Mouse (Mus musculus) kidney, postnatal 36 days (tissue): ENCODE data around the gene Iqch.

Source experiments
- DNase-seq, 2 experiments: peaks; one replicate each; pipeline ENCODE4 v3.0.0; 2021 to 2022; ENCODE audit warnings: mixed read lengths in 2 of 2

Gene Iqch

DNA sequence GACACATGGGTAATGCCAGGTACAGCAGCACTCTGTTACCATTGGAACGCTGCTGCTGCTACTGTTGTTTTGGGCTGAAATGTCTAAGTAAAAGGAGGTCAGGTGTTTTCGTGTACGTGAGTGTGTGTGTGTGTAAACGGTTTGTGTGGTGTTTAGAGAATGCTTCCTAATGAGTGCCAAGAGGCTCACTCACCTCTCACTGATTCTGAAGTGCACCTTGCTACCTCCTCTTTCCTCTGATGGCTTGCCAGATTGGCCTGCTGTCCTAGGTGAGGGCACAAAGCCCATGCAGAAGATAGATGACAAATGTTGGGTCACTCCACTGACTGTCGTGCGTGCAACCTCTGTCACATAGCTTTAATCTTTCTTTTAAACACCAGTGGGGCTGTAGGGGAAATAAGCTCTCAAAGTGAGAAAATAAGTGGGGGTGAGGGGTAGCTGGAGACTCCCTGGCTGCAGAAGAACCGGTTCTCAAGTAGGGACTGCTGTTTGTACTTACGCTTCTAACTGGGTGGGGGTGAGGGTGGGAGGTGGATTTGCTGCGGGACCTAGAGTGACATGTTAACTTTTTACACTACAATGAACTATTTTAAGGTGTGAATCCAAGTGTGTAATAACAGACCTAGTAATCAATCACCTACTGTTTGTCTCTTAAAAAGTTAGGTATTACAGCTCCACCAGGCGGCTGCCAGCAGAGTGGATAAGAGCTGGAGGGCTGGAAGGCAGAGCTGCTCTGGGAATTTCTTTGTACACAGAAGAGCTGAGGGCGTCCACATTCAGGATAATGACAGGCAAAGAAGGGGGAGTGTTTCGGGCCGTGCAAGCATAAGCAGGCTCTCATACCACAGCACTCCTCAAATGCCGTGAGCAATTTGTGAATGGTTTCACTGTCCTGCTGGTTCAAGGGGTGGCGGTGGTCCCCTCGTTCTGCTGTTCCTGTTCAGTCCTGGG lies 10.5 kb upstream of the Iqch start:
- DNase-seq: peak; percentile 38 to 39

DNA sequence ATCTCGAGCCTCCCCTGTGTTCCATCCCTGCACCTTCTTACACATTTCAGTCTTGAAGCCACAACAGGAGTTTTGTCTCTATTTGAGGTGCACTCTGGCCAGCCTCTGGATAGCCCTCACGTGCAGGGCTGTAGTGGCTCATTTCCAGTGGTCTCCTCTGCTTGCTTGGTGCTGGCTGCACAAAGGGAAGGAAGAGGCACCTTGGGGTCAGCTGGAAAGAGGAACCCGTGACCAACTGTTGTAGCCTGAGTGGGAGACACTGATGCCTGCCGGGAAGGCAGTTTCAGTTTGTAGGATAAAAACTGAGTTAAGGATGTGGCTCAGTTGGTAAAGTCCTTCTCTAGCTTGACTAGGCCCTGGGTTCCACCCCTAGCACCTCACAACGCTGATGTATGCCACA lies 9.7 kb upstream of the Iqch start:
- DNase-seq: peak in 1 of 2 experiments; percentile 34

DNA sequence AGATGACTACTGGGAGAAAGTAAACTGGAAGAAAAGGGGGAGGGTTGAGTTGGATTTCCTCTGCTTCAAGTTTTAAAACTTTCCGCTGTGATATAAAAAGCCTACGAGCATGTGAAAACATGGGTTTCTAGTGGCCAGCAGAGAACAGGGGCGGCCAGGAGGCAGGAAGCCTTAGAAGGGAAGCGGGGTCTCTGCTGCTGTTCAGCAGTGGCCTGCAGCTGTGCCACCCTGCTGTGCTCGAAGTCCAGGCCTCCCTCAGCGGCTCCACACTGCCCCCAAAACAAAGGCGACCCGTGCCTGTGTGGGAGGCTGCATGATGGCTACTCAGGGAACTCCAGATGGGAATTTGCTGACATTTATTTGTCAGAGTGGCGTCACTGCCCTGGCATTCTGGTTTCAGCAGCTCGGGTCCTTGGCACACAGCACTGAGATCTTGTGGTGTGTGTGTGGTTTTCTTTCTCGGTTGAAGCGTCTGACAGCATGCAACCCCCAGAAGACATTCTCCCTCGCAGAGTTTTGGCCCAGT lies 8.6 kb upstream of the Iqch start:
- DNase-seq: peak; percentile 61 to 67

DNA sequence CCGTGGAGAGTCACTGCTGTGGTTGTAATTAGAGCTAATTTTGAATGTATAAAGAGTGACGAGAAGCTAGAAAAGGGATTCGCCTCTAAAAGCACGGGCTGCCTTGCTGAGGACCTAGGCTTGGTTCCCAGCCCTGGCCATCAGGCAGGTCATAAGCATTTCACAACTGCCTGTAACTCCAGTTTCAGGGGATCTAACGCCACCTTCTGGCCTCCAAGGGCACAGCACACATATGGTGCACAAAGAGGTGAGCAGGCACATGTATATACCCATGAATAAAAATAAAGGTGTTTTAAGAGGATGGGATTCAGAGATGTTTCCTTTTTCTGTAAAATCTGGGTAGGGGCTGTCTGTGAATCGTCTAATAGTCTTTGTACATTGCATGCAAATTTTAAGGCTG lies 7.9 kb upstream of the Iqch start:
- no peak for DNase-seq

DNA sequence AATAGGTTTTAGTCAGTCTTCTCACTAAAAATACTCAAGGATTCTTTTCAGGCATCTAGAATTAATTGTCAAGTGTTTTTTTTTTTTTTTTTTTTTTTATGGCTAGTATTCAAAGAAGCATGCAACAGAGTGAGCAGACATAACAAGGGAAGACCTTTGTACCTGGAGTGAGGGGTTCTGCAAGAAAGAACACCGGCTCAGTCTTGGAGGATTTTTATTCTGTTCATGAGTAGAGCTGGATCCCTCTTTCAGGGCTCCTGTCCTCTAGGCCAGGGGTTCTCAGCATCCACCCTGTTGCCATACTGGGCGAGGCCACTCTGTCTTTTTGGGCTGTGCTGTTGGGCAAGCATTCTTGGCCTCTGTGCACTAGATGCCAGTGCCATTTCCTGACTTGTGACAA lies 7.5 kb upstream of the Iqch start:
- DNase-seq: peak in 1 of 2 experiments; percentile 49

DNA sequence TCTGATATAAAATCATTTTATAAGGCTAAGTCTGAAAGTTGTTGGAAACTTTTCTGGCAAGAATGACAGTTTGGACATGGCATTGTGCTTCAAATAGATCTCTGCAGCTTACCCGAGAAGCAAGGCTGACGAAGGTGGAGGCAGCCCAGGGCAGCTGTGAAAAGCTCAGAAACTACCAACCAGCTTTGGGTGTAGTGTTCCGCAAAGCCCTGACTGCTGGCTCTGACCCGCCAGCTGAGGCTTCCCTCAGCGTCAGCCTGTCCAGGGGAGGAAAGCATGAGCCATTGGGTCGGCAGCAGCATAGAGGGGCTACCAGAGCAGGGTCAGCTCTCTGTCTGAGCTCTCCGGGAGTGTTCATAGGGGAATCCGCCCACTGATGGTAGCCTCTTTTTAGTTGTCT lies 7.0 kb upstream of the Iqch start:
- DNase-seq: peak in 1 of 2 experiments; percentile 20

DNA sequence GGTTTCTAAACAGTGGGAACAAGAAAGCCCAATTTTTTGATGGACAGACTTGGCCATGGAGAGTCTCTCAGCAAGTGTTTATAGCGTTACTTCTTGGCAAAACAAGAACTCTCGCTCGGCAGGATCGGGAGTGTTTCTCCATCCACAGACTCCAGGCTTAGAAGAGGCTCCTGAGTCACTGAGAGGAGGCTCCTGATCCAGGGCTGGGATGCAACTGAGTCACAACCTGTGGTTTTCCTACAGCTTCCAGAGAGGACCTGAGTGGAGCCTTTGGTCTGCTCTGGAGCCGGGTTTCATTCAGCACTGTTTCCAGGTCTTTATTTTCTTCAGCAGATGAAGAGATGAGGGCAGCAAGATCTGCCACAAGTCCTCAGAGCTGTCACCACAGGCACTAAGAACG lies 5.7 kb upstream of the Iqch start:
- DNase-seq: no peak

DNA sequence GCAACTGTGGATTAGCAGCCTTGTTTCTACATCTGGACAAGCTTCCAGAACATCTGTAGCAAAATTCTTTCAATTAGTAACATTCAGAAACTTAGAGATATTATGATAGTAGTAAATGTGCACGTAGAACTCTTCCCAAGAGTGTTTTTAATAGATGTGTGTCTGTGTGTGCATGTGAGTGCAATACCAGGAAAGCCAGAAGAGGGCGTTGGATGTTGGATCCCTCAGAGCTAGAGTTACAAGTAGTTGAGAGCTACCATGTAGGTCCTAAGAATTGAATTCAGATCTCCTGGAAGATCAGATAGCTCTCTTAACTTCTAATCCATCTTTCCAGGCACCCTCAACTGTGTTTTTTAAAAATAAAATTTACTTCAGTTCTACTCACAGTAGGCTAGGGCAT lies 4.3 kb upstream of the Iqch start:
- DNase-seq: peak in 1 of 2 experiments; percentile 32

DNA sequence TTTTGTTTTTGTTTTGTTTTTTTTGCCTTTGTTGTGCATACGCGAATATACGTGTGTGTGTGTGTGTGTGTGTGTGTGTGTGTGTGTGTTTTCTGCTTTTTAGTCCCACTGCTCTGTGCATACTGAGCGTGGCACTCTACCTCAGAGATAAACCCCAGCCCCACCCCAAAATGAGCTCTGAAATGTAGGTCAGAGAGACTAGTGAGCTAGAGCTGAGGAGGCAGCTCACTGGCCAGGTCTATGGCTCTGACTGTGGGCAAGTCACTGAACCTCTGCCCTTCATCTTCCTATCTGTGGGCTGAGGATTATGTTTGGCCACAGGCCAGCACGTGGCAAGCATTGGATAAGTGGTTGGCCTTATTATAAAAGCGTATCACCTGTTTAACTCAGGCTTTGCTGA lies 1.6 kb upstream of the Iqch start:
- DNase-seq: peak; percentile 41 to 62

DNA sequence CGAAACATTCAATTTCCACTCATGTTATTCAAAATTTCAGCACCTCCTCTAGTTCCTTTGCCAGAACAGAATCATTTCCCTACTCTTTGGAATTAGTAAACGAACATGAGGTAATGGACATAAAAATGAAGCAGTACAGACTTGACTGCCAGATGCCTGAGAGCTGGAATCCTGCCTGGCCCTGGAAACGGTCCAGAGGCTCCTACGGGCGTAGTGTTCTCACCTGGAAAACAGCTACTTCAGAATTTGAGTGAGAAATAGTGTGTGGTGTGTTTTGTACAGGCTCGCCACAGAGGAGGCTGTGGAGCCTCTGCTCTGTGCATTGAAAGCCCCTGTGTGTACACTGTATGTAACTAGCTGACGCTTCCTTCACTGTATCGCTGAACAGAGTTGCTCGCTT lies 5.6 kb downstream of the Iqch start:
- DNase-seq: peak; percentile 82 to 88

DNA sequence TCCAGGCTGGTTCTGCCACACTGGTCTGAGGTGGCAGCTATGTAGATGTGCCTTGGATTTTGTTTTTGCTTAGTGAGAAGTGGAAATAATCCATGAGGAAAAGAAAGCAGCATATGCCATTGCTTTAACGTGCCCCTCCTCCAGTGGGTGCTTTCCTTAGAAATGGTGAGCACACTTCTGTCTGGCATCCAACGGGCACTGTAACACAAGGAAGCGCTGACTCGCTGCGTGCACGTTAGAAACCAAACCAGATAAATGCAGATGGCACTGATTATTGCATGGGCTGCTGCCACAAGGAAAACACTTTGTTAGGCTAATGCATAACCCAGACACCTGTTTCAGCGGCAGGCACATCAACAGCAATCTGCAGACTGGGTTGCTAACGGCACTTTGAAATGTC lies 6.6 kb downstream of the Iqch start:
- DNase-seq: no peak

DNA sequence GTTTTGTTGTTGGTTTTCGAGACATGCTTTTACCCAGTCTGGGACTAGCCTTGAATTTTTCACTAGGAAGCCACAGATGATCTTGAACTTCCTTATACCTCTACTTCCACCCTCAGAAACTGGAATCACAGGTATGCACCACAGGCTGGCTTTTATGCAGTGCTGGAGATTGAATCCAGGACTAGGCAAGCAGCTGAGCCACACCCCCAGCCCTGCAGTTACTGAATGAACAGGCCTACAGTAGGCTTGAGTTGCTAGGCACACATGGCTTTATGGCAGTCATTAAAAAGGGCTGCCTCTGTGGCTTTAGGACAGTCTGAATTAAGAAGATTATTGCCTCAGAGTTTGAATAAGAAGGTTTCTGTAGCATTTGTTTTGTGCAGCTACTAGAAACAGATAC lies 7.3 kb downstream of the Iqch start:
- DNase-seq: no peak

DNA sequence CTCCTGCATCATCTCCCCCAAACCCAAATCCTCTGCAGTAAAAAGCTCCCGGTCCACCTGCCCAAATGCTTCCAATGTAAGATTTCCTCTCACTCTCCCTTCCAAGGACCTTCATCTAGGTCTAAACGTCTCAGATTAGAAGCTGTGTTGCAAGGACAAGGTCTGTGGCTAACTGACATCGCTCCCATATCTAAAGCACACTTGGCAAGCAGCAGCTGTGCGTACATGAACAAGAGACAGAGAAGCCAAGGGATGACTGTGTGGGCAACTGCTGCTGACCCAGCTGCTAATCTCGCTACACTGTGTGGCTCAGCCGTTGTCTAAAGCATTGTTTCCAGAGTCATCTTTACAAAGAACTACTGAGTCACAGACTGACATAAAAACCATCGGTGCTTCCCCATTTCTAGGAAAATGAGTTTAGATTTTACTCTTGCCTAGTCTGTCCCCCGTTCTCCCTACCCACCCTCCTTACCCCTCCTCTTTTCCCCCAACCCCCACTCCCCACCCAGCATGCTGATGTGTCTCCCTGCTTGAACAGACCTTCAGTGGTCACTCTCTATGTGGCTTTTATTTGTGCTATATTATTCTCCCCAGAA lies 10.5 kb downstream of the Iqch start:
- DNase-seq: no peak

DNA sequence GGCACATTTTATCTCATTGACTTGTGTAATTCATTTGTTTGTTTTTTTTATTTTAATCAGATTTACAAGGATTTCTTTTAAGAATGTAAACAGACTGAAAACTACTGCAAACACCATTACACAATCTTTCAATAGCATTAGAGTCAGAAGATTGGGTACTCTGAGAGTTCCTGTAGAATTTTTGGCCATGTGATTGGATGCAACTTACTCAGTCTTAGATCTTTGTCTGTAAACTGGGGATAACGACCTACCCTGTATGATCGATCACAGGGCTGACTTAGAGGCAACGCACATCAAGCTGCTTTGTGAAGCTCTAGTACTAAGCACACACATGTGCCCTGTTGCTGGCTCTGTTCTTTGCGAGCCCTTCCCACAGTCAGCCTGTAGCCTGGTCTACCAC lies 11.7 kb downstream of the Iqch start:
- no peak for DNase-seq

DNA sequence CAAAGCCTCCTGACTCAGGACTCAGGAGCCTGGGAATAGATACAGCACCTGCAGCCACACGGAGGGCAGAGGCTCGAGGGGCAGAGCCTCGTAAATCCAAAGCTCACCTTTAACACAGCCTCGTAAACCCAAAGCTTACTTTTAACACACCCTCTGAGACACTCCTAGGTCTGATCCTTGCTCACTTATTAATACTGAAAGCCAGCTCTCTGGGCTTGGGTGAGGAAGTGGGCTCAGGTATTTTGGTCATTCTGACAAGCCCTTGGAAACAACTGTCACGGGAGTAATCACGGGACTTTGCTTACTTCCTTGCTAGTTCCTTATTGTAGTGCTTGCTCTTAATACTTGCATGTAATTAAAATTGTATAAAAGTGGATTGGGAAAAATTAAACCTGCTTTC lies 13.1 kb downstream of the Iqch start:
- DNase-seq: no peak

DNA sequence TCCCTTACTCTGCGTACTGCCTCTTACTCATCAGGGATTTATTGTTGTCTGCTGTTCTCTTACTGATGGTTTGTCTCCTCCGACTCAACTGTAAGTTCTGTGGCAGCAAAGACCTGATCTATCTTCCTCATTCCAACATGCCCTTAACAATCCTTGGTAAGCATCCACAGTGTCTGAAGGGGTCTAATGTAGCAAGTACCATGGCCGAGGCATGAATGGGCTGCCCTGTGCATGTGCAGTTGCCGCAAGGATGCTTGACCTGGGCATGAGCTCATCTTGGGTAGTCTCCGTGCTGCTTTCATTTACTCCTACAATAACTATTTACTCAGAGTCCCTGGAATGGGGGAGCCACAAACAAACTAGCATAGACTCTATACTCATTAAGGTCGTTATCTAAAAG lies 17.0 kb downstream of the Iqch start:
- DNase-seq: no peak

DNA sequence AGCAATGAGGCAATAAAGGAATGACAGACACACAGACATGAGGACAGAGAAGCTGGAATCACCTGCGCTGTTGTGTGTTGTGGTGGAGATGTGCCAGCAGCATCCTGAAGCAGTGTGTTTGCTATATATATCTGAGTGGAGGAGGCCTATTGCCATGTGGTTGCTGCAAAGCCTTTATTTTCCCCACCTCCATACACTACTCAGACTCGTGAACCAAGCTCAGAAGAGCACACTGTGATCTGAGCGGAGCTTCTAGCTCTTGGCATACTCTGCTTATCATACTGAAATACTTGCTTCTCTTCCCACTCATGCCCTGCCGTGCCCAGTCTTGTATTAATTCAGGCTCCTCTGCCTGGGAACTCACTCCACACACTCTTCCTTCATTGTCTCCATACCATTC lies 20.5 kb downstream of the Iqch start:
- DNase-seq: no peak

DNA sequence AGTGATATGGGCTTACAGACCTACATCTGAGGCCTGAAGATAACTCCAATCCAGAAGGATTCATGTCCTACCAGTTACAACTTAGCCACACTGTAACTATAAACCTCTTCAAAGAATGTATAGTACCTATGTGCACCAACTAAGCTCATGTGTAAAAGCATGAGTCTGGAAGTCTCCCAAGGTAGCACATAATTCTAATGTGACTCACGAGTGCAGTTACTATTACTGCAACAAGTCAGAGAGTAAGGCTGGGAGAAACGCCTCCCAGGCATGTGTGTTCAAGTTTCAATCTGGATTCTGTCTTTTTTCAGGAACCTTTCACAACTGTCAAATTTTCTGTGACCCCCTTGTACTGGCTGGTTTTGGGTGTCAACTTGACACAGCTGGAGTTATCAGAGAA lies 22.2 kb downstream of the Iqch start:
- no peak for DNase-seq

DNA sequence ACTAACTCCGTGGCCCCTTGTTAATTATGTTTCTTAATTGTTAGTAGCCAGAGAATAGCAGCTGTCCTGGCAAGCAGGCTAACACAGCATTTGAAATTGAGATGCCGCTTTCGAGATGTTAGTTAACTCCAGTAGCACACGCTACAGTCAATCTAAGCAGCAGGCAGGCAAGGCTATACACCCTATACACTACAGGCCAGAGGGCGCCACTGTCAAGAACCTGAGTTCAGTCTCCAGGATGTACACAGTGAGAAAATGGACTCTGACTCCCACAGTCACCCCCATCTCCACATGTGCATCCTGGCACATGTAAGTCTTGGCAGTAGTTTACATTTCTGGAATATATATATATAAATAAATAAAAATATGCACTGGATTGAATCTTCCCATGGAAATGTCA lies 22.6 kb downstream of the Iqch start:
- peak in 1 of 2 experiments; percentile 29 for DNase-seq

DNA sequence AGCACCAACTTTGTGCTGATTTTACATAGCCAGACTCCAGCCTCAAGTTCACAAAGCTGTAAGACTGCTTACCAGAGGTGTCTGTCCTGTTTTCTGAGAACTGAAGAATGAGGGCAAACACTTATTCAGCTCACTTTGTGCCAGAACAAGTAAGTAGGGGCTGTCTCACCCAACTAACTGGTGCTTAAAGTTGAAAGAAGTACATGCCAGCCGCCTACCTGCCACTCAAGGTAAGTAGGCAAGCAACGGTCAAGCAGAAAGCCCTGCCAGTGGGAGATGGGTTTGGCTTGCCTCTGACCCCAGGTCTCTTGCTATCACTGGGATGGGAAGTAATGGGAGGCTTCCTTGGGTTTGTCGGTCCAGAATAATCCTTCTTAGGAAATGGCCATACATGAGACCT lies 24.8 kb downstream of the Iqch start:
- no peak for DNase-seq

DNA sequence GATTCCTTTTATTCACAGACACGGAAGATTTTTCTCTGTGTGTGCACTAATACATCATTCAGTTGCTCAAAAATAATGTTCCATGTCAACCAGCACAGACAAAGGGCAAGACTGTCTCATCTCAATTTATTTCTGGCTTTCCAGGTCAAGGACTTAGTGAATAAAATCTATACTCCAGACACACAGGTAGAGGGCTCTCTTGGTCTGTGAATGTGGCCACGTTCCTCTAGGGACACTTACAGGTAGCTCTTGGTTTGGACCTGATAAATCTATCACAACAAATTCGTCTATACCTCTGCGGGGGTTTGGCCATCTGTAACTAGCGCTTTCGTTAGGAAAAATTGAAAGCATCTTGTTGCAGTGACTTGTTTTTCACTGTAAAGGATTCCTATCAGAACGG lies 29.4 kb downstream of the Iqch start:
- no peak for DNase-seq

DNA sequence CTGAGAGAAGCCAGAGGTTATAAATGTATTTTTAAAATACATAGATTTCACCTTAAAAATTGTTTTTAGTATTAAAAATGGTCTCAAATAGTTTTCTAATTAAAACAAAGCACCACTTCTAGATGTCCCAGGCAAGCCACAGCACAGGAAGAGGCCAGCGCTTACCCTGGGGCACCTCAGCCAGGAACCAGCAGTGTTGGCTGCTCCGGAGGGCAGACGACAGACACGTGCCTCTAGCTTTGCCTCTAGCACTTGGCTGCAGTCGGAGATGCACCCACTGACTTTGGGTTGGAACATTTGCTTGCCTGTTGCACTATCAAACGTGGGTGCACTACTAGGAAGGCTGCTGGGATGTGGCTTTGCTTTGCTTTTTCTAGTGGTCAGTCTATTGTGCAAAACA lies 30.4 kb downstream of the Iqch start:
- DNase-seq: no peak

DNA sequence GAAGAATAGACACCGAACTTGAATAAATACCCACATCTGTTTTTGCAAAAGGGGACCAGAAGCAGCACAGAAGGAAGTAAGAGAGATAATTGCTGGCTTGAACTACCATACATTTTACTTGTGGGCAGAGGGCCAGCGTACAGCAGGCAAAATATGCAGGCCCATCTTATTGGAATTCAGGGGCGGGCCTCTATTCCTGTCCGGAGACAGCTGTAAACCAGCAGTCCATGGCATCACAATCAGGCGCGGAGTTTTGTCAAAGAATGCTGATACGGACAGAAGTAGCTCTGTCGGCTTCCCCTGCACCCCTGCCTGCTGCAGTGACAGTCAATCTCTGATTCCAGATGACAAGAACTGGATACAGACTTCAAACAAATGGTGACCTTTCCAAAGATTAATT lies 33.5 kb downstream of the Iqch start:
- DNase-seq: peak; percentile 17 to 38

DNA sequence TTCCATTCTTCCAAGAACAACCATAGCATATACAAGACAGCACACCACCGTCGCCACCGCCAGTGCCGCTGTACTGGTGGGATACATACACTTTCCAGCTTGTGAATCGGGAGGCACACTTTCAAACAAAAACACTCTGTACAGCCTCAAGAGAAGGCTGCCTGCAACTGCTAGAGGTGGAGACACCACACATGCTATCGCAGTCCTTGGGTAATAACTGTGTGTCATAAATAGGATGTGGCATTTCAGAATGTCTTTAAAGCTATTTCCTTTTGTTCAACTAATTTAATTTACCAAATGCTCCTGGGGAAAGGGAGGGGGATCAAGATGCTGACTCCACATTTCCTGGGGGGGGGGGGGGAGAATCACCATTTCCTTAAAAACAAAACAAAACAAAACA lies 34.0 kb downstream of the Iqch start:
- DNase-seq: no peak
